In the genomic region with DNA sequence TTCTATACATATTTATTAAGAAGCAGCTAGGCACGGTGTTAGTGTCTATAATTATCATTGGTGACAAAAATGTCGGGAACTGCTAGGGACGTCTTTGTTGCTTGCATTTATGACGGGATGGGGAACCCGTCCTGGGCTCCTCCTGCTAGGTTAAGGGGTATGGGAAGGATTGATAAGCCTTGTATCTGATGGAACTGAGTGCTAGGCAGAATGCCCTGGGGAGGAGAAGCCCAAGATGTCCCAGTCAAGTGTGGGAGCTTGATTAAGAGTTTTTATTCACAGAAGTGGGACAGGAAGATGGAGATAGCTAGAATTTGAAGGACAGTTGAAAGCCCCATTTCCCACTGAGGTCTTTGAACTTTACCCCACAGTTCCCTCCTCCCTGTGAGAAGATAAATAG, we compare ENCODE assay signal across 8 mouse cellular contexts. TPM values are rescaled to one million over a fixed set of nuclear protein-coding genes. Genes with fewer than 3 reads are reported as not detected.
DNase-seq lines count a peak whose midpoint lies in the region; ATAC-seq lines count a peak whose summit lies in the region.

No protein-coding gene starts in this region.

- 0 out of 2 replicates have a peak, but pooled peaks cover 8% of the 10 kb centered on the region for H3K9me3 ChIP-seq in kidney, embryonic 16.5 days (ENCODE audit: low read length)
- no peaks in the 10 kb centered on the region for H3K9me3 ChIP-seq in embryonic facial prominence, embryonic 13.5 days
- no peaks in the 10 kb centered on the region for H3K9me3 ChIP-seq in limb, embryonic 11.5 days (ENCODE audit: control insufficient read depth, low read length)
- peaks cover 5% of the 10 kb centered on the region; the same call in 1 of the 2 replicates for H3K9me3 ChIP-seq in neural tube, embryonic 13.5 days

- H3K4me1 ChIP-seq in kidney, embryonic 16.5 days (ENCODE audit: insufficient read depth, low read length) = peaks cover 21% of the 10 kb centered on the region
- H3K4me1 ChIP-seq in embryonic facial prominence, embryonic 13.5 days = peaks cover 23% of the 10 kb centered on the region
- peaks cover 8% of the 10 kb centered on the region for H3K4me1 ChIP-seq in limb, embryonic 11.5 days (ENCODE audit: control insufficient read depth, insufficient read depth, low read length)
- H3K4me1 ChIP-seq in neural tube, embryonic 13.5 days (replicated peaks) = peaks cover 37% of the 10 kb centered on the region

- no peak for DNase-seq in kidney, adult 11 months
- DNase-seq in limb, embryonic 11.5 days (ENCODE audit: low spot score) = no peak
- no peak for DNase-seq in thymus, postnatal 25 days
- no peak for DNase-seq in lung, postnatal 4 days

- no peak overlapping the region for H3K27ac ChIP-seq in kidney, embryonic 16.5 days (ENCODE audit: low read length)
- no peak overlapping the region for H3K27ac ChIP-seq in embryonic facial prominence, embryonic 13.5 days
- H3K27ac ChIP-seq in limb, embryonic 11.5 days (replicated peaks; ENCODE audit: low read depth, low read length) = no peak overlapping the region
- H3K27ac ChIP-seq in neural tube, embryonic 13.5 days (replicated peaks) = peak overlapping the region; percentile 95; the same call in 1 of the 2 replicates

- H3K27me3 ChIP-seq in kidney, embryonic 16.5 days (ENCODE audit: insufficient read depth, low read length) = no peaks in the 10 kb centered on the region; the same call in 1 of the 2 replicates
- H3K27me3 ChIP-seq in embryonic facial prominence, embryonic 13.5 days = no peaks in the 10 kb centered on the region
- no peaks in the 10 kb centered on the region for H3K27me3 ChIP-seq in limb, embryonic 11.5 days (ENCODE audit: control insufficient read depth, insufficient read depth, low read length)
- no peaks in the 10 kb centered on the region for H3K27me3 ChIP-seq in neural tube, embryonic 13.5 days

- ATAC-seq in kidney, embryonic 16.5 days (ENCODE audit: low FRiP score, low TSS enrichment) = no peak
- ATAC-seq in embryonic facial prominence, embryonic 13.5 days (ENCODE audit: insufficient number of reproducible peaks, insufficient read depth, low FRiP score, low TSS enrichment, low read depth) = no peak
- no peak for ATAC-seq in limb, embryonic 11.5 days (ENCODE audit: insufficient number of reproducible peaks, low FRiP score, low TSS enrichment, low read depth)
- no peak for ATAC-seq in neural tube, embryonic 13.5 days (ENCODE audit: low read depth)
- ATAC-seq in CD4-positive, CD25-positive, alpha-beta regulatory T cell, adult 4 months = no peak

- H3K9ac ChIP-seq in kidney, embryonic 16.5 days (replicated peaks; ENCODE audit: low read length) = peak overlapping the region; percentile 94
- H3K9ac ChIP-seq in embryonic facial prominence, embryonic 13.5 days = peak overlapping the region; percentile 98
- H3K9ac ChIP-seq in limb, embryonic 11.5 days (ENCODE audit: low read length) = peak overlapping the region; percentile 81; the same call in 1 of the 2 replicates
- H3K9ac ChIP-seq in neural tube, embryonic 13.5 days = peak overlapping the region; percentile 89

- peaks cover 16% of the 10 kb centered on the region for H3K36me3 ChIP-seq in kidney, embryonic 16.5 days (ENCODE audit: insufficient read depth, low read length)
- H3K36me3 ChIP-seq in embryonic facial prominence, embryonic 13.5 days = peaks cover 29% of the 10 kb centered on the region
- H3K36me3 ChIP-seq in limb, embryonic 11.5 days (ENCODE audit: control insufficient read depth, insufficient read depth, low read length) = peaks cover 15% of the 10 kb centered on the region
- peaks cover 24% of the 10 kb centered on the region for H3K36me3 ChIP-seq in neural tube, embryonic 13.5 days

- peak overlapping the region; percentile 94 for H3K4me2 ChIP-seq in kidney, embryonic 16.5 days (replicated peaks; ENCODE audit: low read depth, low read length)
- peak overlapping the region; percentile 89 for H3K4me2 ChIP-seq in embryonic facial prominence, embryonic 13.5 days
- peak overlapping the region; percentile 90 for H3K4me2 ChIP-seq in limb, embryonic 11.5 days (ENCODE audit: low read depth, severe bottlenecking)
- H3K4me2 ChIP-seq in neural tube, embryonic 13.5 days = peak overlapping the region; percentile 98

- H3K4me3 ChIP-seq in kidney, embryonic 16.5 days (ENCODE audit: low read length) = peak overlapping the region; percentile 93
- H3K4me3 ChIP-seq in embryonic facial prominence, embryonic 13.5 days = peak overlapping the region; percentile 84
- H3K4me3 ChIP-seq in limb, embryonic 11.5 days (ENCODE audit: low read depth, low read length) = peak overlapping the region; percentile 81
- peak overlapping the region; percentile 83 for H3K4me3 ChIP-seq in neural tube, embryonic 13.5 days

- 9% methylated on average over 5 of the region's 5 CpGs for WGBS in kidney, embryonic 16.5 days
- WGBS in embryonic facial prominence, embryonic 13.5 days = 26% methylated on average over 5 of the region's 5 CpGs
- WGBS in limb, embryonic 11.5 days = 16% methylated on average over 5 of the region's 5 CpGs
- 5% methylated on average over 5 of the region's 5 CpGs for WGBS in neural tube, embryonic 13.5 days

RNA-seq across cellular contexts. Expression of a gene that starts 1.5 kb away (rescaled TPM):
- polyA plus RNA-seq in kidney, embryonic 16.5 days (2015; fragmentation: Nextera tagmentation; extraction: Ambion mirVana) = 165 TPM in 2 replicates
- 119 and 137 TPM in 2 replicates for polyA plus RNA-seq in embryonic facial prominence, embryonic 13.5 days (2015; fragmentation: Nextera tagmentation; extraction: Ambion mirVana)
- polyA plus RNA-seq in limb, embryonic 11.5 days (2014; fragmentation: Nextera tagmentation; extraction: Ambion mirVana) = 192 and 213 TPM in 2 replicates
- polyA plus RNA-seq in neural tube, embryonic 13.5 days (2015; fragmentation: Nextera tagmentation; extraction: Ambion mirVana) = 114 TPM in 2 replicates
- 10 to 100 TPM; 36.5 to 73.7 TPM for polyA plus RNA-seq in CD4-positive, CD25-positive, alpha-beta regulatory T cell, adult 4 months (2017; shearing (Covaris generic))
